Mouse (Mus musculus) brown adipose tissue, adult 24 weeks (tissue): Measurements from ENCODE around the gene Wdr95. TPM values are rescaled to one million over a fixed set of nuclear protein-coding genes. Genes with fewer than 3 reads are reported as not detected.

Source experiments
- H3K27ac ChIP-seq: fragments of 200-500 bp; replicated peaks from 2 replicates; pipeline ENCODE4 v1.5.1; 2012; ENCODE audit warnings: low read depth, mild to moderate bottlenecking, low read length
- H3K4me1 ChIP-seq: fragments of 200-500 bp; 2 replicates; pipeline ENCODE4 v1.6.1; 2012; ENCODE audit warnings: low read length, mixed read lengths; ENCODE audit not compliant: control insufficient read depth, insufficient read depth, insufficient read length
- H3K4me3 ChIP-seq: fragments of 200-500 bp; 2 replicates; pipeline ENCODE4 v1.5.1; 2012; ENCODE audit warnings: low read depth, mild to moderate bottlenecking, low read length, moderate library complexity; ENCODE audit not compliant: insufficient read depth
- polyA plus RNA-seq: library from polyadenylated mRNA; stranded (reverse); fragments of >200 nt; gene quantifications from 2 replicates; pipeline ENCODE4 v1.2.4, GENCODE M21; 2012; ENCODE audit not compliant: missing spikeins, insufficient read depth, insufficient read length

Gene Wdr95
- polyA plus RNA-seq, 1 experiment: not detected

GRCm38 (mm10) chr5:149583507-149583906 is 55.0 kb downstream of the Wdr95 start:
- Histone ChIP-seq H3K4me3 (no peak overlapping the region), H3K27ac (no peak overlapping the region), H3K4me1 (peaks cover 5% of the 10 kb centered on the region; the same call in 1 of the 2 replicates)

GRCm38 (mm10) chr5:149584154-149584655 is 55.7 kb downstream of the Wdr95 start:
- Histone ChIP-seq H3K4me3 (no peak overlapping the region), H3K27ac (no peak overlapping the region), H3K4me1 (peaks cover 8% of the 10 kb centered on the region; the same call in 1 of the 2 replicates)

DNA sequence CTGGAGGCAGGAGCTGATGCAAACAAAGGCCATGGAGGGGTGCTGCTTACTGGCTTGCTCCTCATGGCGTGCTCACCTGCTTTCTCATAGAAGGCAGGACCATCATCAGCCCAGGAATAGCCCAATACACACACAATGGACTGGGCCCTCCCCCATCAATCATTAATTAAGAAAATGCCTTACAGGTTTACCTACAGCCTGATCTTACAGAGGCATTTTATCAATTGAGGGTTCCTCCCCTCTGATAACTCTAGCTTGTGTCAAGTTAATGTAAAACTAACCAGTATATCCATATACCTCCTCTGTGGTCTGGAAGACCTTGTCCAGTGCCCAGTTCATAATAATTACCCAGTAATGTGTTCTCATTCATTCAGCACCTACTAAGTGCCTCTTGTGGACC is 56.8 kb downstream of the Wdr95 start:
- Histone ChIP-seq H3K27ac (no peak overlapping the region), H3K4me3 (no peak overlapping the region), H3K4me1 (peaks cover 8% of the 10 kb centered on the region; the same call in 1 of the 2 replicates)

DNA sequence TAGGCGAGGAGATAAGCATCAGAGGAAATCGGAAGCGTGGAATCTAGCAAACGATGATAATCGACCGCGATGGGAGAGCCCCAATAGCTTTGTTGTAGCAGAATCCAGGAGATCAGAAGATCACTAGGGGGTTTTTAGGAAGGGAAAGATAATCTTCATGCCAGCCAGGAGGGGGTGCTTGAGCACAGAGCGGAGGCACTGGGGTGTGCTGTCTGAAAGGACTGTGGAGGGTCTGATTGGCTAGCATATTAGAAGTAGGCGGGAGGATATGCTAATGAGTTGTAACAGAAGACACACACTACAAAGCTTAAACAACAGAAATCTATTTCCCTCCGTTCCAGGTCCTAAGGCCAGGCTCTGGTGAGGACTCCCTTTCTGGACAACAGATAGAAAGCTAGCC is 57.4 kb downstream of the Wdr95 start:
- Histone ChIP-seq H3K27ac (no peak overlapping the region), H3K4me1 (peaks cover 8% of the 10 kb centered on the region; the same call in 1 of the 2 replicates), H3K4me3 (no peak overlapping the region)

- Histone ChIP-seq H3K4me1 (peaks cover 8% of the 10 kb centered on the region; the same call in 1 of the 2 replicates), H3K4me3 (no peak overlapping the region), H3K27ac (no peak overlapping the region)
Measured at GRCm38 (mm10) chr5:149587327-149587895, 58.9 kb downstream of the Wdr95 start.

GRCm38 (mm10) chr5:149588814-149589534 is 60.5 kb downstream of the Wdr95 start:
- Histone ChIP-seq H3K27ac (no peak overlapping the region), H3K4me1 (peaks cover 8% of the 10 kb centered on the region; the same call in 1 of the 2 replicates)

DNA sequence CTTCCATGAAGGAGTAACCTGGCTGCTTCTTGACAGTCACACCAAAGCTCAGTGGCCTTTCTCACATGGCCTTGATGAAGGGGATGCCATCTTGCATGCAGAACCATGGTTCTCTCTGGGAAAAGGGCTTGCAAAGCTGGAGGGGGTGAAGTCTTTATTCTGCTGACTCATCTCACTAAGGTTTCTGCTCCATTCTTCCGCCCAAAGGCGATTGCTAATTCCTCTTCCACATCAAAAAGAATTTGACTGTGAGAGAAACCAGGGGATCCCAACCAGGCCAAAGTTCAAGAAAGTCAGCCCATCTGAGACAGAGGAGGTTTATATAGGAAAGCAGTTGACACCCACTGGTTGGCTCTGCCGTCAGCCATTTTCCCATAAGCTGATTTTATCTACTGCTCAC is 61.5 kb downstream of the Wdr95 start:
- Histone ChIP-seq H3K4me3 (no peak overlapping the region), H3K4me1 (peaks cover 5% of the 10 kb centered on the region; the same call in 1 of the 2 replicates), H3K27ac (no peak overlapping the region)

More at GRCm38 (mm10) chr5:149588814-149589534, 60.5 kb downstream of the Wdr95 start:
- no peak overlapping the region for H3K4me3 ChIP-seq

DNA sequence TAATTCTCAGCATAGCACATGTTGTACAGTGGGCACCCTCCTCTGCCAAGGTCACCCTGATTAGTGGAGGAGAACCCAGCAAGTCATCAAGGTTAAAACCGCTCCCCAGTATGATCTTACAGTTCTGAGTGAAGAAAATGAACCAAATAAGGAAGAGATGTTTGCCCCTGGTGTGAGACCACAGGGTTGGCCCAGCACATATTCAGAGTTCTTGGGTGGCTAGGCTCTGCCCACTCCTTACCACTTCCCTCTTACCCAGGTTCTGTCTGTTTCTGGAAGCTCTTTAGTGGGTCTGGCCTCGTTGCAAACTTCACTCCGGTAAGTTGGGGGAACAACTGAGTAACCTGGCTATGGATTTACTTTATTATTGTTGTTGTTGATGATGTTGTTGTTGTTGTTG is 65.7 kb downstream of the Wdr95 start:
- Histone ChIP-seq H3K4me1 (no peaks in the 10 kb centered on the region), H3K4me3 (no peak overlapping the region), H3K27ac (no peak overlapping the region)

GRCm38 (mm10) chr5:149597351-149597750 is 68.9 kb downstream of the Wdr95 start:
- no peak overlapping the region for H3K27ac ChIP-seq
- H3K4me3 ChIP-seq: no peak overlapping the region
- no peaks in the 10 kb centered on the region for H3K4me1 ChIP-seq

- Histone ChIP-seq H3K27ac (no peak overlapping the region), H3K4me3 (no peak overlapping the region), H3K4me1 (no peaks in the 10 kb centered on the region)
Measured at GRCm38 (mm10) chr5:149601996-149602395, 73.5 kb downstream of the Wdr95 start.

- Histone ChIP-seq H3K4me3 (no peak overlapping the region), H3K4me1 (no peaks in the 10 kb centered on the region), H3K27ac (no peak overlapping the region)
Measured at GRCm38 (mm10) chr5:149603241-149603640, 74.8 kb downstream of the Wdr95 start.

DNA sequence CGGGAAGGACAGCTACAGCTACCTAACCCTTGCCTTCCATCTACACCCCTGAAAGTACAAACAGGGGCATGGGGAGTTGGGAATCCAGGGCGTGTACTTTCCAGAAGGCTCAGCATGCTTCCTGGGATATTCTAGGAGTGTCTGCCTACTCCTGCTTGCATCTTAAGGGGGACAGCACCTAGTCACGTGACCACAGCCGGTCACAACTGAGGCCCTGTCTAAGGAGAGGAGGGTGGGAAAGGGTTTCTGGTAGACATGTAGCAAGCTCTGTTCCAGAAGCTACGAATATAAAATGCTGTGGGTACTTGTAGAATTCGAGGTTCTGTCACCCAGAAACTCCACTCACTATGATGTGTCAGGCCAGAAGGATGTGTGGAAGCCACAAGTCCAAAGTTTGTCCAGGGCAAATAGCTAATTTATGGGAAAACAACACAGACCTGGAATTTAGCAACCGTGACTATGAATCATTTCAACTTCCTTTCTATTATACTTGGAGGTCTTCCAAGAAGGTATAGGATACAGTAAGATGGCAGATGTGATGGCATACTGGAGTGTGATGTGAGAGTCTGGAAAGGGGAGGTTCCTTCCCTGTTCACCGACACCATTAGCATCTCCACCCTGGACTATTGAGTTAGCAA is 78.7 kb downstream of the Wdr95 start:
- no peak overlapping the region for H3K27ac ChIP-seq
- no peak overlapping the region for H3K4me3 ChIP-seq
- H3K4me1 ChIP-seq: no peaks in the 10 kb centered on the region

GRCm38 (mm10) chr5:149611476-149612164 is 83.1 kb downstream of the Wdr95 start:
- H3K4me3 ChIP-seq: no peak overlapping the region
- no peak overlapping the region for H3K27ac ChIP-seq
- no peaks in the 10 kb centered on the region for H3K4me1 ChIP-seq

DNA sequence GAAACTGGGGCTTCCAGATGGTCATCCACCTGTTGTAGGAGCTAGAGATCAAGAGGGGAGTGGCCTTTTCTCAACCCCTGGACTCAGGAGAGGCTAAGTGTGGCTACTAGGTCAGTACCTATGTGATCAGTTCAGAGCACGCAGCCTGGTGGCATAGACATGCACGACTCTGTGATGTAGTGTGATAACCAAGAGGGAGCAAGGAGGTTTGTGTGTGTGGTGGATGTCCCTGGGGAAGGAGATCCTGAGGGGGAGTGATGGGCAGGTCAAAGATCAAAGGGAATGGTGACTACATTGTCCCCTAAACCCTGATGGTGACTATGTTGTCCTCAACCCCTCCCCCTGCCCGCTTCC is 83.7 kb downstream of the Wdr95 start:
- Histone ChIP-seq H3K27ac (no peak overlapping the region), H3K4me1 (no peaks in the 10 kb centered on the region), H3K4me3 (no peak overlapping the region)

- no peak overlapping the region for H3K4me3 ChIP-seq
- H3K27ac ChIP-seq: no peak overlapping the region
- H3K4me1 ChIP-seq: no peaks in the 10 kb centered on the region
Measured at GRCm38 (mm10) chr5:149612740-149613139, 84.3 kb downstream of the Wdr95 start.
